Mouse (Mus musculus): ENCODE measurements at regions not wholly inside any gene's neighbourhood (a gene's known extent, or its start where the extent isn't known, plus 50 kb on each side); places are given as distances from the start of the nearest gene placed in this dataset.

DNA sequence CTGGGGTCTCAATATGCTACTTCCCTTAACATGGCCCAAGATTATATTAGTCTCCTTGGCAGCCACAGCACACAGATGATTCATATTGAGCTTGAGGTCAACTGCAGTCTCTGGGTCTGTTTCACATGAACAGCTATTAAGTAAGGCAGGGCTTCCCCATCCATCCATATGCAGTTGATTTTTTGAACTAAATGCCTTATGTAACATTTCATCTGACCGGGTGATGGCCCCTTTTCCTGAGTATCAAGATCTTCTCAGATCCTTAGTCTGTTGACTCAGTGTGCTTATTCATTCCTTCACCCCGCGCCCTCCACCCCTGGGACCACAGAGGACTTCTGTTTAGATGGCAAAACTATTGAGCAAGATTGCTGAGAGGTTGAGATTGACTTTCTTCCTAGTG, 202.7 kb downstream of the Cyp26b1 start:
- peak; percentile 86 for DNase-seq (ENCODE audit: low read depth, low spot score)

DNA sequence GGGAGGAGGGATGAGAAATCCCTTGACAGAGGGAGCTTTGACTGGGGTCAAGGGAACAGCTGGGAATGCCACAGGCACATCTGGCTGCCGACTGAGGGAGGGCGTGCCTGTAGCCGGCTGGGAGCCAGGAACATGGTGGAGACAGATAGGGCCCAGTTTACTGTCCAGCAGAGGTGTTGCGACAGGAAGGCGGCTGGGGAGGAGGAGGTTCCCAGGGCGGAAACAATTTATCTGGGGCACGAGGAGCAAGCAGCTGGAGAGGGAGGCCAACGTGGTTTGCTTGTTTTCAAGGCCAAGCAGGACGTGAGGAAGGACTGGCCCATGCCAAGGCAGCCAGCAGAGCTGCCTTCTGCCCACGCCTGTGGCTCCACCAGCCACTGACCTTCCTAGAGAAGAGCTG, 208.0 kb downstream of the Cyp26b1 start:
- DNase-seq (ENCODE audit: low read depth, low spot score), result peak; percentile 96

GRCm38 (mm10) chr6:84383718-84384117, 210.0 kb downstream of the Cyp26b1 start:
- DNase-seq (ENCODE audit: low read depth, low spot score), result peak; percentile 92

GRCm38 (mm10) chr6:84383141-84383540, 210.6 kb downstream of the Cyp26b1 start:
- no peak for DNase-seq (ENCODE audit: low read depth, low spot score)

GRCm38 (mm10) chr6:84381571-84381970, 212.1 kb downstream of the Cyp26b1 start:
- DNase-seq (ENCODE audit: low read depth, low spot score), result no peak

DNA sequence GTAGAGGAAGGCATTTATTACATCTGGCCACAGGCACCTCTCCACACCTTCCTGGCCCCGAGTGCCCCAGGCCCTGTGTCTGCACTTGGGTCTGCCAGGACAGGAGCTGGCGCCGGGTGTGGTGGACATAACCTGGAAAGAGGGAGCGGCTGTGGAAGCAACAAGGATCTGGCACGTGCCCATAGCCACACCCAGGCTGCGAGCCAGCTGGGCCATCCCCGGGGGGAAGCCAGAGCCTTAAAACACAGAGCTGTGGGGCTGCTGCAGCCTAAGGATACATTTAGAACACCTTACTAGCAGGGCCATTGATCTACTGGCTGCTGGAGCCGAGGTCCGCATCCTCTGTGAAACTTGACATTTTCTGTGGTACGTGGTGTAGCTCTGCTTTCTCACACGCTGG, 217.0 kb downstream of the Cyp26b1 start:
- DNase-seq (ENCODE audit: low read depth, low spot score), result no peak

- peak; percentile 73 for DNase-seq (ENCODE audit: low read depth, low spot score)
Measured at GRCm38 (mm10) chr6:84375498-84375897, 218.2 kb downstream of the Cyp26b1 start.

GRCm38 (mm10) chr6:84366365-84366764, 227.3 kb downstream of the Cyp26b1 start:
- DNase-seq (ENCODE audit: low read depth, low spot score), result no peak

DNA sequence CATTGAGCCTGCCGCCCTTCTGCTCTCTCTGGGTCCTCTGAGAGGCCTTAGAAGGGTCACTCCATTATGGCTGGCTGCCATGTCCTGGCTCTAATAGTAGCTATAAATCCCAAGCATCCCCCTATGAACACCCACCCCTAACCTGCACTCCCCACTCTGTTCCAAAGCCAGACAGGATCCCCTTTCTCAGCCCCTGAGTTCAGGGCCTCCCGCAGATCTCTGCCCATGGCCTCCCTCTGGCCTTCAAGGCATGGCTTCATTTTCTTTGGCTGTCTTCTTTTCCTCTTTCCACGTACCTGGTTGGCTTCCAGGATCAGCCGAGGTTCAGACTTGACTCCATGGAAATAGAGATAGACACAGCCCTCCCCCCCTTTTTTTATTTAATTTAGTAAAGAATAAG, 227.8 kb downstream of the Cyp26b1 start:
- DNase-seq (ENCODE audit: low read depth, low spot score), result no peak

DNA sequence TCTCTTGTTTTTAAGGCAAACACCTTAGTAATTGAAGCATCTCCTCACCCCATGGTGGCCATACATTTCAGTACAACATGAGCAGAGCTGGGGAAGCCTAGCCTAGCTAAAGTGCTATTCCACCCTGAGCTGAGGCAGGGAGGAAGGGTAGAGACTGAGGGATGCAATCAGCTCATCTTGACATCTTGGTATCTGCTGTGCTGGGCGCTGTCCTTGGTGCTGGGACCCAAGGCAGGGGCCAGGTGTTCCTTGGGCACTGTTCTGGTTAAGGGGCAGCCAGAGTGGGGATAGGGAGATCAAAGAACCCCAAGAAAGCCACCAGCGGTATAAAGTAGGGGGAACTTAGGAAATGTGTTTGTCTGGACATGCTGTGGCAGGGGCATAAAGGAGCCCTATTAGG, 228.7 kb downstream of the Cyp26b1 start:
- DNase-seq (ENCODE audit: low read depth, low spot score), result no peak

- DNase-seq (ENCODE audit: low read depth, low spot score), result peak; percentile 53
Measured at GRCm38 (mm10) chr6:84362331-84362730, 231.4 kb downstream of the Cyp26b1 start.

DNA sequence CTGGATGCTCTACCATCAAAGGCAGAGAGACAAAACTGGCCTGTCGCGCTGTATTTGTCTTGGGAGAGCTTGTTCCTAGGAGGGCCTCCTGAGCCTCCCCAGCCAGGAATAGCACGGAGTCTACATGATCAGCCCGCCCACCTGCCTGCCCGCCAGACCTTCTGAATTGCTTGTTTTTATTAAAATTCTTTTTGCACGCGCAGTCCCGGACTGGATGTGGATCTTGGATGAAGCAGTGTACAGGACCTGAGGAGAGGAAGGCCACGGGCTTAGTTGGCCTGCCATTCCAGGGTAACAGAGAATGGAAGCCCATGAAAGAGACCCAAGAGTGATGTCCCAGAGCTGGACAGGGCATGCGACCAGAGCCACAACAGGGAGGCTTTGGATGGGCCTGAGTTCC, 235.8 kb downstream of the Cyp26b1 start:
- no peak for DNase-seq (ENCODE audit: low read depth, low spot score)

GRCm38 (mm10) chr6:84353425-84354220, 240.1 kb downstream of the Cyp26b1 start:
- peak; percentile 74 for DNase-seq (ENCODE audit: low read depth, low spot score)

DNA sequence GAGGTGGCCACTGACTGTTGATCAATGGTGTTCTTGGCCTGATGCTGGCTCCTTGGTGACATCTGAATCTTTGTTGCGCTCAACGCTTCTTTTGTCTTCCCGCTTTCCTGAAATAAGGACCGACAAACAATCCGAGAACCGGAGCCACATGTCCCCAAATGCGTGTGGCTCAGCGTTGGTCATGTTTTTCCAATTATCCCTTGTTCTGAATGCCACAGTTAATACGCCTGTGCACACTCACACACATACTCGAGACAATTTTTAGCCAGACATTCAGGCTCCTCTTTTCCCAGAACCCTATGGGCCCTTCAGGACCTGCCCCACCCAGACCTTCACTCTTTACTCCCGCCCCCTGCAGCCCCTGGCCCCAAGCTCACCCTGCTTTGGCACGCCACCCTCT, 248.8 kb downstream of the Cyp26b1 start:
- DNase-seq (ENCODE audit: low read depth, low spot score), result no peak

DNA sequence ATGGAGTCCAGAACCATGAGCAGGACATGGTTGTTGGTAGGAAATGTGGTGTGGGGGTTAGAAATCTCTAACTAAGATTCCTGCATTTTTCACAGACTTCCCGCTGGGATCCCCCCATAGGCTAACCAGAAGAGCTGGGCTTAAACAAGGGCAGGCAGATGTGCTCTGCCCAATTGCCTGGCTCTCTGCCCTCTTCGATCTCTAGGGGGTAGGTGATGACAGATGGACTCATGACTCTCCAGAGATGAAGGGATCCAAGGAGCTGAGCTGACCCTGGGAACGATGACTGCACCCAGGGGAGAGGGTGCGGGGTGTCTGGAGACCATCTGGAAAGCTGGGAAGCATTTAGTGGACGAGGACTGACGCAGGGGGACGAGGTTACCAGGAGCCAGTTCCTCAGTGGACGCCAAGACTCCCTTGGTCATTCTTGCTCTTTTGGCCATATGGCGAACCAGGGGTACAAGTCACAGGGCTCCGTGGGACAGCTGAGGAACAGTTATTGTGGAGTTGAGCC, 260.0 kb downstream of the Cyp26b1 start:
- no peak for DNase-seq (ENCODE audit: low read depth, low spot score)

DNA sequence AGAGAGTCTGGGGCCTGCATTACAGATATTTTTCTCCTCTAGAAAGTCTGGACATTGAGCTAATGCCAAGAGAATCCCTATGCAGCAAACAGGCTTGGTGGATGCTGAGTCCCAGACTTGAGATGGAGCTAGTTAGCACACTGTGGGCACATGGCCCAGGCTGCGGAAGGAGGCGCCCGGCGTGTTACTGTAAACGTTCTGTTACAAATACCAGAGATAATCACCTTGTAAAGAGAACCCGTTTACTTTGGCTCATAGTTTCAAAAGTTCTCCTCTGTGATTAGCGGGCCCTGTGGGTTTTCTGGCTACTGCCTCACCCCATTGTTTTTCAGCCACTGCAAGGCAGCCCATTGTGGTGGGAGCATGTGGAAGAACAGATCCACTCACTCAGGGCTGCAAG, 264.6 kb downstream of the Cyp26b1 start:
- no peak for DNase-seq (ENCODE audit: low read depth, low spot score)

DNA sequence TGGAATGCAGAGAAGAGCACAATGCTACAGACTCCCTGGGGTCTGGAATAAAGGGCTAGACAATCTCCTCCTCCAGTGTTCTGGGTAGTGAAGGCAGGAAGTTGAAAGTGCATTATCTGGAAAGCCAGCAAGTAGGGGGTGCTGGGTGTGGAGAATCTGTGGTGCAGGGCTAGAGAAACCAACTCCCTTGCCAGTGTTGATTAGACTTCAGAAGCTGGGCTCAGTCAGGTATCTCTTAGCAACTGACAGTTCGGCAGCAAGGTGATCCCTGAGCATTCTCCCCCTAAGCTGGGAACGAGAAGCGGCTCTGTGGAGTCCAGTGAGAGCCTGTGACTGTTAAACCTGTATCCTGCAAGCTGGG, 265.7 kb downstream of the Cyp26b1 start:
- DNase-seq (ENCODE audit: low read depth, low spot score), result no peak

DNA sequence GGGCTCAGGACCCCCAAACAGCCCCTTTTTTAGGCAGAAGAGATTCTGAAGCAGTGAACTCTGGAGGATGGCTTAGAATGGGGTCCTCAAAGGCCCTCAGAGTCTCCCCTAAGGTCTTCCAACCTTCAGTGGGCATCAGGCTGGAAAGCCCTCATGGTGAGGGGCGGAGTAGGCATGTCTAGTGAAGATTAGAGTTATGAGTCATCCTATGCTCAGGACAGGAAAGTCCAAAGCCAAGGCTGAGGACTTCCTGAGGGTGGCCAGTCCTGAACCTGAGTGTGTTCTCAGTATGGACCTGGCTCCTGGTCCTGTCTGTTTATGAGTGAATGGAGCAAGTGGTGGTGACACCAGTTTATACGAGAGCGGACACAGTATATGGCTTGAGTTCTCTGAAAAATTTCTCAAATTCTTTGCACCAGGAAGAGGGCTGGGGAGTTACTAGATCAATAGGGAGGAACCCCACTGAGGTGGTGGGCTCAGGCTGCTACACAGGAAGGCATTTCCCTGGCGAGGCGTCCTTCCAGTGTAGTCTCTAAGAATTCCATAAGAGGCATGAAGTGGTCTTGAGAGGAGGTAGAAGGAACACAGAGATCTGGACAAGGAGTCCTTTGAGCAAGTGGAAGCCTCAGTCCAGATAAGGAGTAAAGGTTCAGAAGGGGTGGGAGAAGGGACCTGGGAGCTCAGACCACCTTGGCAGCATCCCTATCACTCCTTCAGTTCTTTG, 266.2 kb downstream of the Cyp26b1 start:
- peak; percentile 53 for DNase-seq (ENCODE audit: low read depth, low spot score)

GRCm38 (mm10) chr6:84325384-84326114, 268.2 kb downstream of the Cyp26b1 start:
- DNase-seq (ENCODE audit: low read depth, low spot score), result peak; percentile 56

DNA sequence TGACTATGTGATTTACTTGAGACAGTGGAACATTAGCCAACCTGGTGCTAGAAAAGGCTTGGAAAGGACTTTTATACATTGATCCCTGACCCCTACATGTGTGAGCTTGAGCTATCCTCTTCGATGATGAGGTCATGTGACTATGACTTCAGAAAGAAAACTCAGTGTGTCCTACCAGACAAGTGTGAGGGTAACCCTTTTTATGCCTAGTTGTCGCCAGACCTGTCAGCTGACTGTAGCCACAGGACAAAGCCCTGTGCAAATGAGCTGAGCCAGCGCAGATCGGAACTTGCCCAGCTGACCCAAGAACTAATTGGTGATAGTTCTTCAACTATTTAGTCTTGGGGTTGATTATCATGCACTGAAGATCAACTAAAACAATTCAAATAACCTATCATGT, 269.5 kb downstream of the Cyp26b1 start:
- no peak for DNase-seq (ENCODE audit: low read depth, low spot score)

- no peak for DNase-seq (ENCODE audit: low read depth, low spot score)
Measured at GRCm38 (mm10) chr6:84322528-84322927, 271.2 kb downstream of the Cyp26b1 start.

- DNase-seq (ENCODE audit: low read depth, low spot score), result peak; percentile 62
Measured at GRCm38 (mm10) chr6:84320586-84320985, 273.1 kb downstream of the Cyp26b1 start.

Data from 3T3-L1 (cell line).